Mouse (Mus musculus) CH12.LX (cell line): ENCODE measurements around the gene Gm10964. TPM values are rescaled to one million over a fixed set of nuclear protein-coding genes. Genes with fewer than 3 reads are reported as not detected.

Experiments used
- DNase-seq: peaks from one replicate; pipeline ENCODE4 v3.0.0-alpha.2; 2013; ENCODE audit errors: extremely low read depth
- H3K27ac ChIP-seq: 2 replicates; pipeline ENCODE4 v1.5.1; 2012; ENCODE audit warnings: low read depth, mild to moderate bottlenecking, control low read depth, moderate library complexity; ENCODE audit not compliant: insufficient read depth
- H3K27me3 ChIP-seq: replicated peaks from 2 replicates; pipeline ENCODE3; 2012; ENCODE audit warnings: inconsistent platforms
- H3K36me3 ChIP-seq, 2 experiments: replicated peaks in 1 of 2; 2 replicates each; pipeline versions ENCODE3 to v1.6.1; 2012; ENCODE audit warnings: inconsistent platforms in 1 of 2, low read length in 1 of 2, mild to moderate bottlenecking in 1 of 2, mixed read lengths in 1 of 2, moderate library complexity in 1 of 2; ENCODE audit not compliant: control insufficient read depth in 1 of 2, insufficient read depth in 1 of 2
- H3K4me1 ChIP-seq, 2 experiments: 2 replicates each; pipeline ENCODE4 v1.6.1; 2012; ENCODE audit warnings: inconsistent platforms in 1 of 2, moderate library complexity in 1 of 2; ENCODE audit not compliant: insufficient read depth in 2 of 2, control insufficient read depth in 1 of 2
- H3K4me2 ChIP-seq: 2 replicates; pipeline ENCODE4 v1.6.1; 2012; ENCODE audit warnings: low read depth, mild to moderate bottlenecking, control low read depth; ENCODE audit not compliant: poor library complexity, insufficient read depth, severe bottlenecking
- H3K4me3 ChIP-seq, 3 experiments: fragments of 150-350 bp in 1 of 3; sonication (generic) in 1 of 3; replicated peaks in 1 of 3; 2 replicates each; pipeline versions ENCODE3 to v1.5.1; 2011 to 2012; ENCODE audit warnings: low read depth in 2 of 3, low read length in 2 of 3, mild to moderate bottlenecking in 2 of 3, moderate library complexity in 2 of 3, control low read depth in 1 of 3, improper control_type of control experiment in 1 of 3, inconsistent platforms in 1 of 3, mixed read lengths in 1 of 3; ENCODE audit not compliant: poor library complexity in 1 of 3
- H3K79me2 ChIP-seq: replicated peaks from 2 replicates; pipeline ENCODE4 v1.6.1; 2012; ENCODE audit warnings: mild to moderate bottlenecking, moderate library complexity; ENCODE audit not compliant: control insufficient read depth, poor library complexity, insufficient read depth, severe bottlenecking; ENCODE audit errors: extremely low read depth
- H3K9ac ChIP-seq: 2 replicates; pipeline ENCODE4 v1.6.1; 2012; ENCODE audit warnings: low read depth, mild to moderate bottlenecking, control low read depth, moderate library complexity; ENCODE audit not compliant: insufficient read depth
- H3K9me3 ChIP-seq: replicated peaks from 2 replicates; pipeline ENCODE3; 2012; ENCODE audit warnings: low read length, inconsistent platforms, mixed read lengths
- CHD1 ChIP-seq: IDR thresholded peaks from 2 replicates; pipeline ENCODE4 v1.6.1; 2012; ENCODE audit warnings: low read depth, low read length, improper control_type of control experiment, inconsistent platforms
- CHD2 ChIP-seq: IDR thresholded peaks from 2 replicates; pipeline ENCODE4 v1.6.1; 2011; ENCODE audit warnings: low read length, improper control_type of control experiment
- E2F4 ChIP-seq: IDR thresholded peaks from 2 replicates; pipeline ENCODE4 v1.6.1; 2011; ENCODE audit warnings: low read depth, low read length, improper control_type of control experiment; ENCODE audit not compliant: insufficient replicate concordance
- ELF1 ChIP-seq: IDR thresholded peaks from 2 replicates; pipeline ENCODE4 v1.6.1; 2014; ENCODE audit warnings: low read depth, mild to moderate bottlenecking, inconsistent platforms, low read length, improper control_type of control experiment
- EP300 ChIP-seq: IDR thresholded peaks from 2 replicates; pipeline ENCODE4 v1.6.1; 2011; ENCODE audit warnings: low read length, improper control_type of control experiment
- ETS1 ChIP-seq: conservative IDR thresholded peaks from 2 replicates; pipeline ENCODE4 v1.6.1; 2012; ENCODE audit warnings: low read depth, mild to moderate bottlenecking, inconsistent platforms, low read length, improper control_type of control experiment, moderate library complexity
- GABPA ChIP-seq: IDR thresholded peaks from 2 replicates; pipeline ENCODE4 v1.6.1; 2012; ENCODE audit warnings: low read depth, low read length, improper control_type of control experiment, inconsistent platforms; ENCODE audit not compliant: insufficient replicate concordance
- IRF4 ChIP-seq: IDR thresholded peaks from 2 replicates; pipeline ENCODE4 v1.6.1; 2014; ENCODE audit warnings: low read depth, mild to moderate bottlenecking, inconsistent platforms, low read length, improper control_type of control experiment
- JUN ChIP-seq: IDR thresholded peaks from 2 replicates; pipeline ENCODE4 v1.6.1; 2011; ENCODE audit warnings: low read depth, mild to moderate bottlenecking, low read length, improper control_type of control experiment, moderate library complexity; ENCODE audit not compliant: insufficient read depth
- MAFK ChIP-seq: IDR thresholded peaks from 2 replicates; pipeline ENCODE4 v1.6.1; 2011; ENCODE audit warnings: low read length, improper control_type of control experiment; ENCODE audit not compliant: insufficient replicate concordance
- MYC ChIP-seq: IDR thresholded peaks from 2 replicates; pipeline ENCODE4 v1.6.1; 2011; ENCODE audit warnings: low read depth, mild to moderate bottlenecking, improper control_type of control experiment, low read length
- NELFE ChIP-seq: IDR thresholded peaks from 2 replicates; pipeline ENCODE4 v1.6.1; 2011; ENCODE audit warnings: low read depth, low read length, improper control_type of control experiment
- POLR2AphosphoS2 ChIP-seq: IDR thresholded peaks from 2 replicates; pipeline ENCODE4 v1.6.1; 2011; ENCODE audit warnings: low read depth, low read length, improper control_type of control experiment
- RAD21 ChIP-seq: IDR thresholded peaks from 2 replicates; pipeline ENCODE4 v1.6.1; 2011; ENCODE audit warnings: low read depth, mild to moderate bottlenecking, low read length, improper control_type of control experiment, moderate library complexity
- RCOR1 ChIP-seq: conservative IDR thresholded peaks from 2 replicates; pipeline ENCODE4 v1.6.1; 2012; ENCODE audit warnings: low read depth, mild to moderate bottlenecking, inconsistent platforms, low read length, improper control_type of control experiment
- SIN3A ChIP-seq: IDR thresholded peaks from 2 replicates; pipeline ENCODE4 v1.6.1; 2012; ENCODE audit warnings: low read length, improper control_type of control experiment, inconsistent platforms
- SMC3 ChIP-seq: IDR thresholded peaks from 2 replicates; pipeline ENCODE4 v1.6.1; 2011; ENCODE audit warnings: low read depth, low read length, improper control_type of control experiment
- TBP ChIP-seq: conservative IDR thresholded peaks from 2 replicates; pipeline ENCODE4 v1.6.1; 2011; ENCODE audit warnings: low read depth, low read length, improper control_type of control experiment
- TCF12 ChIP-seq: IDR thresholded peaks from 2 replicates; pipeline ENCODE4 v1.6.1; 2014; ENCODE audit warnings: low read depth, mild to moderate bottlenecking, inconsistent platforms, low read length, improper control_type of control experiment
- UBTF ChIP-seq: IDR thresholded peaks from 2 replicates; pipeline ENCODE4 v1.6.1; 2012; ENCODE audit warnings: low read depth, mild to moderate bottlenecking, inconsistent platforms, low read length, improper control_type of control experiment, moderate library complexity
- USF1 ChIP-seq: IDR thresholded peaks from 2 replicates; pipeline ENCODE4 v1.6.1; 2014; ENCODE audit warnings: low read depth, mild to moderate bottlenecking, inconsistent platforms, low read length, improper control_type of control experiment
- USF2 ChIP-seq: conservative IDR thresholded peaks from 2 replicates; pipeline ENCODE4 v1.6.1; 2011; ENCODE audit warnings: low read depth, low read length, improper control_type of control experiment
- ZC3H11A ChIP-seq: IDR thresholded peaks from 2 replicates; pipeline ENCODE4 v1.6.1; 2012; ENCODE audit warnings: low read depth, mild to moderate bottlenecking, inconsistent platforms, low read length, improper control_type of control experiment
- ZMIZ1 ChIP-seq: IDR thresholded peaks from 2 replicates; pipeline ENCODE4 v1.6.1; 2012; ENCODE audit warnings: low read depth, mild to moderate bottlenecking, inconsistent platforms, low read length, improper control_type of control experiment
- dilution Hi-C: fragments of 300-500 bp; cut with MboI; formaldehyde crosslinking; loops from 2 replicates; pipeline ENCODE4 v1.14.3; 2020; ENCODE audit warnings: low sequenced_read_pairs; ENCODE audit not compliant: extremely low pct_unique_long_range_greater_than_20kb, extremely low pct_ligation_motif_present
- in situ Hi-C: fragments of 300-500 bp; cut with MboI; formaldehyde crosslinking; loops from 3 replicates; pipeline ENCODE4 v1.14.3; 2019; ENCODE audit warnings: low sequenced_read_pairs, low pct_ligation_motif_present, low pct_unique_long_range_greater_than_20kb, mixed read lengths
- polyA plus RNA-seq: library from polyadenylated mRNA; unstranded; fragments of >175 nt; gene quantifications from 2 replicates; pipeline ENCODE4 v1.2.1, GENCODE M21; 2012; ENCODE audit warnings: low read depth; ENCODE audit not compliant: insufficient read length
- total RNA-seq, 2 experiments: library from RNA; depleted of rRNA; stranded (reverse); fragments of 300-350 nt in 1 of 2; fragments of >200 nt in 1 of 2; gene quantifications; 2 replicates each; pipeline ENCODE4 v1.2.3; 2012 to 2014

Gene Gm10964
- total and polyA plus RNA-seq, 3 experiments = not detected

DNA sequence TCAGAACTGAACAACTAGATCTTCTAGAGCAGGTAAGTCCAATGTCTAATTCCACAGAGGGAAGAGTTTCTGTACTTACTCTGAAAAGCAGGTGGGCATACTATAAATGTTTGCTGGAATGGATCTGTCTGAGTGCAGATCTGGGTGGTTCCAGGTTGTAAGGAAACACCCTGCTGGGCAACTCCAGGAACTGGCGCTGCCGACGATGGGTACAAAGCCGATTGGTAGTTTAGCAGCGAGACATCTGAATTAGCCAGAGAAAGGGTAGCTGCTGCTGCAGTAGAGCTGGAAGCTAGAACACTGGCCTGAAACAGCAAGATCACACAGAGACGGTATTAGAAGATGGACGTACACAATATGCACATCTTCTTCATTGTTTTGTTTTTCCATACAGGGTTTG is 19.3 kb downstream of the Gm10964 start:
- Histone ChIP-seq H3K27me3 (no peaks in the 10 kb centered on the region), H3K4me3 (no peak overlapping the region), H3K9me3 (no peaks in the 10 kb centered on the region), H3K79me2 (no peaks in the 10 kb centered on the region; the same call in 1 of the 2 replicates), H3K4me2 (no peak overlapping the region), H3K9ac (no peak overlapping the region), H3K27ac (no peak overlapping the region), H3K4me1 (no peaks in the 10 kb centered on the region; a peak in 1 of 4 replicates), H3K36me3 (peaks cover 63 to 92% of the 10 kb centered on the region in 2 experiments)
- dilution Hi-C loops = no loop called here
- DNase-seq = no peak
- TF ChIP-seq UBTF (no peak), CHD1 (no peak), JUN (no peak), ZC3H11A (no peak), MAFK (no peak), SIN3A (no peak), TCF12 (no peak), ELF1 (no peak), IRF4 (no peak), POLR2AphosphoS2 (no peak), USF2 (no peak), RCOR1 (no peak)
- in situ Hi-C loops = no loop called here

GRCm38 (mm10) chr3:103759261-103759970 is 20.2 kb downstream of the Gm10964 start:
- no peaks in the 10 kb centered on the region for H3K9me3 ChIP-seq
- DNase-seq = no peak
- H3K79me2 ChIP-seq = peaks cover 3% of the 10 kb centered on the region; the same call in 1 of the 2 replicates
- no peak overlapping the region for H3K4me2 ChIP-seq
- no peaks in the 10 kb centered on the region; a peak in 1 of 4 replicates for H3K4me1 ChIP-seq
- dilution Hi-C loops = no loop called here
- TF ChIP-seq UBTF = no peak
- TF ChIP-seq MYC = no peak
- TF ChIP-seq E2F4 = no peak
- no peak for TF ChIP-seq EP300
- no peak for TF ChIP-seq CHD2
- TF ChIP-seq USF2 = no peak
- TF ChIP-seq ZMIZ1 = no peak
- TF ChIP-seq RAD21 = no peak
- no peak for TF ChIP-seq TBP
- no peak for TF ChIP-seq SMC3
- no peak for TF ChIP-seq SIN3A
- TF ChIP-seq POLR2AphosphoS2 = no peak
- TF ChIP-seq IRF4 = no peak
- no peak for TF ChIP-seq NELFE
- TF ChIP-seq GABPA = no peak
- no peak for TF ChIP-seq RCOR1
- TF ChIP-seq ETS1 = no peak
- no peak for TF ChIP-seq USF1
- no peak for TF ChIP-seq TCF12
- TF ChIP-seq, all 38 proteins: peak for 0
- no peak overlapping the region for H3K27ac ChIP-seq
- no peak overlapping the region for H3K9ac ChIP-seq
- no peaks in the 10 kb centered on the region for H3K27me3 ChIP-seq
- in situ Hi-C loops = no loop called here
- peaks cover 62 to 92% of the 10 kb centered on the region in 2 experiments for H3K36me3 ChIP-seq
- no peak overlapping the region for H3K4me3 ChIP-seq
